Mouse (Mus musculus) layer of hippocampus, adult 18-20 months (tissue): ENCODE results near the gene Psmc6. TPM values are rescaled to one million over a fixed set of nuclear protein-coding genes. Genes with fewer than 3 reads are reported as not detected.

Source experiments
- DNase-seq, 2 experiments: peaks; one replicate each; pipeline ENCODE4 v3.0.0; 2022; ENCODE audit warnings: low spot score in 2 of 2
- long read RNA-seq: library from polyadenylated mRNA; stranded (forward); transcript quantifications from one replicate; pipeline ENCODE4 v2.0.0, GENCODE M21; 2021
- total RNA-seq, 2 experiments: library from RNA; stranded (reverse); gene quantifications; 2 replicates each; pipeline ENCODE4 v1.2.3; 2021

The Psmc6 gene
- 10 to 100 TPM; 81.2 to 83.3 TPM for total RNA-seq
- long read RNA-seq, transcript Psmc6-201 (14 exons, 2,234 nt): major isoform, 62 of 77 reads
- long read RNA-seq, partial matches to known transcripts: 5 of 77 reads
- long read RNA-seq, other reads (novel, unspliced or antisense): 10 of 77 reads

GRCm38 (mm10) chr14:45329589-45330181, at the start of gene Psmc6:
Gene Psmc6 (plus strand): TSS chr14:45329788.
- DNase-seq: peak; percentile 84 to 95

GRCm38 (mm10) chr14:45282066-45282465, 47.5 kb upstream of the Psmc6 start:
- DNase-seq: no peak

GRCm38 (mm10) chr14:45291608-45292007, 38.0 kb upstream of the Psmc6 start:
- DNase-seq: no peak

- DNase-seq: no peak
Measured at GRCm38 (mm10) chr14:45303939-45304338, 25.6 kb upstream of the Psmc6 start.

- DNase-seq: no peak
Measured at GRCm38 (mm10) chr14:45304389-45304788, 25.2 kb upstream of the Psmc6 start.

- DNase-seq: no peak
Measured at GRCm38 (mm10) chr14:45305852-45306251, 23.7 kb upstream of the Psmc6 start.

GRCm38 (mm10) chr14:45307630-45308328, 21.8 kb upstream of the Psmc6 start:
- DNase-seq: no peak

GRCm38 (mm10) chr14:45309646-45310045, 19.9 kb upstream of the Psmc6 start:
- DNase-seq: no peak

GRCm38 (mm10) chr14:45310101-45310500, 19.5 kb upstream of the Psmc6 start:
- no peak for DNase-seq

GRCm38 (mm10) chr14:45316927-45317326, 12.7 kb upstream of the Psmc6 start:
- no peak for DNase-seq

- peak in 1 of 2 experiments; percentile 33 for DNase-seq
Measured at GRCm38 (mm10) chr14:45317921-45318411, 11.6 kb upstream of the Psmc6 start.

GRCm38 (mm10) chr14:45318426-45319236, 11.0 kb upstream of the Psmc6 start, which contains the start of gene Ero1l:
Gene Ero1l (minus strand): TSS chr14:45318771.
- DNase-seq: peak; percentile 78 to 88

- DNase-seq: no peak
Measured at GRCm38 (mm10) chr14:45319237-45319610, 10.4 kb upstream of the Psmc6 start.

GRCm38 (mm10) chr14:45320111-45320510, 9.5 kb upstream of the Psmc6 start:
- DNase-seq: no peak

GRCm38 (mm10) chr14:45321067-45321466, 8.5 kb upstream of the Psmc6 start:
- no peak for DNase-seq

GRCm38 (mm10) chr14:45321622-45322021, 8.0 kb upstream of the Psmc6 start:
- no peak for DNase-seq

- no peak for DNase-seq
Measured at GRCm38 (mm10) chr14:45322450-45322849, 7.1 kb upstream of the Psmc6 start.

- no peak for DNase-seq
Measured at GRCm38 (mm10) chr14:45323320-45323719, 6.3 kb upstream of the Psmc6 start.

GRCm38 (mm10) chr14:45325471-45325870, 4.1 kb upstream of the Psmc6 start:
- DNase-seq: no peak

GRCm38 (mm10) chr14:45328072-45328713, 1.4 kb upstream of the Psmc6 start:
- DNase-seq: no peak

GRCm38 (mm10) chr14:45329018-45329588, 485 bp upstream of the Psmc6 start:
- no peak for DNase-seq
